Mouse (Mus musculus): ENCODE results near the gene Adam10. TPM values are rescaled to one million over a fixed set of nuclear protein-coding genes. Genes with fewer than 3 reads are reported as not detected.

The Adam10 gene
- polyA plus RNA-seq, 1 experiment from 2014 or later = 106 TPM

DNA sequence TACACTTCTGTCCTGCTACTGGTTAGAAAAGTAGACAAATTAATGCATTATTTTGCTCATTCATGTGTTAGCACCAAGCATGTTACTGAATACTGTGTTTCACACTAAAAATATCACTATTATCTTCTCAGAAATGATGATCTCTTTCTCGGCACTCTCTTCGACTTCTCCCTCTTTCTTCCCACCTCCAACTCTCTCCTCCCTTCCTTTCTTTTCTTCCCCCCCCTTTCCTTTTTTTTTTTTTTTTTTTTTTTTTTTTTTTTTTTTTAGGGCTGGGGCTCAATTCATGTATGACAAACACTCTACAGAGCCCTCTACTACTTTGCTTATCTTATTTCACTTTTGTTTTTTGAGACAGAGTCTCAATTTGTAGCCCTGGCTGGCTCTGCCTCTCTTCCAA lies 20.5 kb upstream of the Adam10 start:
- H3K4me1 ChIP-seq = peaks cover 15% of the 10 kb centered on the region
- H3K27ac ChIP-seq = no peak overlapping the region
- no peaks in the 10 kb centered on the region for H3K36me3 ChIP-seq
- ATAC-seq (ENCODE audit: low FRiP score, low read depth) = no peak
- no peak overlapping the region for H3K4me2 ChIP-seq (replicated peaks)
- H3K27me3 ChIP-seq (replicated peaks) = no peaks in the 10 kb centered on the region
- H3K9me3 ChIP-seq = no peaks in the 10 kb centered on the region
- 59% methylated on average over 2 of the region's 2 CpGs for WGBS
- H3K9ac ChIP-seq = no peak overlapping the region
- no peak overlapping the region for H3K4me3 ChIP-seq

GRCm38 (mm10) chr9:70664847-70665246 lies 13.9 kb upstream of the Adam10 start:
- WGBS = 80% methylated on average over 4 of the region's 4 CpGs
- no peak overlapping the region for H3K4me2 ChIP-seq (replicated peaks)
- no peaks in the 10 kb centered on the region for H3K36me3 ChIP-seq
- ATAC-seq (ENCODE audit: low FRiP score, low read depth) = no peak
- no peaks in the 10 kb centered on the region for H3K27me3 ChIP-seq (replicated peaks)
- no peak overlapping the region for H3K27ac ChIP-seq
- H3K4me1 ChIP-seq = no peaks in the 10 kb centered on the region
- H3K4me3 ChIP-seq = no peak overlapping the region
- H3K9ac ChIP-seq = no peak overlapping the region
- H3K9me3 ChIP-seq = 0 out of 2 replicates have a peak, but pooled peaks cover 3% of the 10 kb centered on the region

DNA sequence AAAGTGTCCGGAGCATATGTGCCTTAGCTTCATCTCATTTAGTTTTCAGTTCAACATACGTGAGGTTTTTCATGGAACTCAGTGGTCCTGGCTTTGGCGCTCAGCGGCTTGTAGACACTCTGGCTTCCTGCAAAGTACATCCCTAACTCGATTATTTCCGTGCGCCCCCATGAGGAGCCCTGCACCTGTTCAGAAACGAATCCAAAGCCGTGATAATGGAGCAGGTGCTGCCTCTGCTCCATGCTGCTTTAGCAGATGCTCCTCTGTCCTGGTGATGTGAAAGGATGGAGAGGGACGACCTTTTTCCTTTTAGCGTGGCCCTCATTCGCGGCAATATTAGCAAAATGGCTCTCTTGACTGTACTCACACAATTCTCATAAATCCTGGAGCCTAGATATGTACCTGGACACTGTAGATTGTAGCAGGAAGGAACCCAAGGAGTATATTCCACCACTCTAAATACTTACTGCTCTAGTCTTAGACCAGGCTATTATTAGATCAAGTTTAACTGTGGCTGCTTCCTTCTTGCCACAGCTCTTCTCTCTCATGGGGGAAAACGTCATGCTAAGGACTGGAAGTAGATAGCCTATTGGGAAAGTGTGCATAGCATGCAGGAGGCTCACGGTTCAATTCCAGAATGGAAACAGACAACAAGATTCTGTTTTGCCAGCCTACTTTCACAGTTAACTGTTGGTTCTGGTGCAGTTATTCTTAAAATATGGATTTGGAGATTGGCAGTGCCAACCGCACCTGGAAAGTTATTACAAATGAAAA lies 13.2 kb upstream of the Adam10 start:
- WGBS = 73% methylated on average over 16 of the region's 16 CpGs
- Histone ChIP-seq H3K36me3 (no peaks in the 10 kb centered on the region), H3K27me3 (replicated peaks) (no peaks in the 10 kb centered on the region), H3K27ac (no peak overlapping the region), H3K4me2 (replicated peaks) (no peak overlapping the region), H3K9ac (no peak overlapping the region), H3K4me3 (no peak overlapping the region), H3K4me1 (no peaks in the 10 kb centered on the region), H3K9me3 (0 out of 2 replicates have a peak, but pooled peaks cover 3% of the 10 kb centered on the region)
- no peak for ATAC-seq (ENCODE audit: low FRiP score, low read depth)

DNA sequence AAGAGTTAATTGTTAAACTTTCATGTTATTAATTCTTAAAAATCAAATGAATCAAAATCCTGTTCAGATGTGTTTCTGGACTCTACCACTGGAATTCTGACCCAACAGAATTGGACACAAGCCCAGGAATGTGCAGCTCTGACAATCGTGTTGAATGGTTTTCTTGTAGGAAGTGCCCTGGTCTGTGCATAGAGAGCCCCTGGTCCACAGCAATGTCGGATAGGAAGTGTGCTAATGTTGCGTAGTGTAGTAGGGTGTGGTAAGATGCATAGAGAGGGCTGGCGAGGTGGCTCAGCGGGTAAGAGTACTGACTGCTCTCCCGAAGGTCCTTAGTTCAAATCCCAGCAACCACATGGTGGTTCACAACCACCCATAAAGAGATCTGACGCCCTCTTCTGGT lies 12.0 kb upstream of the Adam10 start:
- Histone ChIP-seq H3K4me2 (replicated peaks) (no peak overlapping the region), H3K36me3 (no peaks in the 10 kb centered on the region), H3K9me3 (0 out of 2 replicates have a peak, but pooled peaks cover 3% of the 10 kb centered on the region), H3K4me3 (no peak overlapping the region), H3K4me1 (no peaks in the 10 kb centered on the region), H3K27ac (no peak overlapping the region), H3K9ac (no peak overlapping the region), H3K27me3 (replicated peaks) (no peaks in the 10 kb centered on the region)
- ATAC-seq (ENCODE audit: low FRiP score, low read depth) = no peak
- WGBS = 74% methylated on average over 7 of the region's 7 CpGs

DNA sequence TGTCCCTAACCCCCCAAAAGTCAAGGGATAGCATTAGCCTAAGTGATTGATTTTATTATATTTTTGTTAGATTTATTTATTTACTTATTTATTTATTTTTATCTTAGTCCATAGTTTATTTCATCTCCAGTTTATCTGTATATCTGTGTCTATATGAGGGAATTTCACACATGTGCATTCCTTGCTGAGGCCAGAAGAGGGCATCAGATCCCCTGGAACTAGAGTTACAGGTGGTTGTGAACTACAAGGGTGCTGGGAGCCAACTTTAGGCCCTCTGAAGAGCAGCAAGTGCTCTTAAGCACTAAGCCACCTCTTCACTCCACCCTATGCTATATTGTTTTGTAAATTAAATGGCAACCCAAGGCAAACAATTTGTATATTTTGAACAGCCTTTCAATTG lies 10.7 kb upstream of the Adam10 start:
- Histone ChIP-seq H3K4me1 (no peaks in the 10 kb centered on the region), H3K27ac (no peak overlapping the region), H3K4me2 (replicated peaks) (no peak overlapping the region), H3K4me3 (no peak overlapping the region), H3K9ac (no peak overlapping the region), H3K36me3 (no peaks in the 10 kb centered on the region), H3K27me3 (replicated peaks) (no peaks in the 10 kb centered on the region), H3K9me3 (0 out of 2 replicates have a peak, but pooled peaks cover 3% of the 10 kb centered on the region)
- no peak for ATAC-seq (ENCODE audit: low FRiP score, low read depth)

- Histone ChIP-seq H3K4me3 (no peak overlapping the region), H3K9me3 (0 out of 2 replicates have a peak, but pooled peaks cover 3% of the 10 kb centered on the region), H3K4me1 (no peaks in the 10 kb centered on the region), H3K4me2 (replicated peaks) (no peak overlapping the region), H3K9ac (no peak overlapping the region), H3K36me3 (no peaks in the 10 kb centered on the region), H3K27me3 (replicated peaks) (no peaks in the 10 kb centered on the region), H3K27ac (no peak overlapping the region)
- no peak for ATAC-seq (ENCODE audit: low FRiP score, low read depth)
- 70% methylated on average over 2 of the region's 2 CpGs for WGBS
Measured at GRCm38 (mm10) chr9:70669197-70669596, 9.6 kb upstream of the Adam10 start.

DNA sequence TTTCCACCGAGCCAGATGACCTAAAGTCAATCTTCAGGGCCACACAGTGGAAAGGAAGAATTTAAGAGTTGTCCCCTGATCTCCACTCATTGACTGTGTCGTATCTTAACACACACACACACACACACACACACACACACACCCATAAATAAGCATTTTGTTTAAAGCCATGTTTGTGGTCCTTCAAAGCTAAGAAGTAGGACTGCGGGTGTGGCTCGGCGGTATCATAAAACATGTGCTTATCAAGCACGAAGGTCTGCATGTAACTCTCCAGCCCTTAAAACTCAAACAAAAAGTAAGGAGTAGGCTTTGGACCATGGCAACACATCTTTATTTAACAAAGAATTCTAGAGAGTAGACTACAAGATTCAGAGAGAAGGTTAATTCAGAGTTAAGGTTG lies 8.4 kb upstream of the Adam10 start:
- Histone ChIP-seq H3K27ac (no peak overlapping the region), H3K36me3 (no peaks in the 10 kb centered on the region), H3K4me2 (replicated peaks) (no peak overlapping the region), H3K4me3 (no peak overlapping the region), H3K9ac (no peak overlapping the region), H3K9me3 (0 out of 2 replicates have a peak, but pooled peaks cover 3% of the 10 kb centered on the region), H3K4me1 (no peaks in the 10 kb centered on the region), H3K27me3 (replicated peaks) (no peaks in the 10 kb centered on the region)
- WGBS = 88% methylated on average over 6 of the region's 6 CpGs
- ATAC-seq (ENCODE audit: low FRiP score, low read depth) = no peak

- 0 out of 2 replicates have a peak, but pooled peaks cover 3% of the 10 kb centered on the region for H3K9me3 ChIP-seq
- WGBS = 80% methylated on average over 6 of the region's 6 CpGs
Measured at GRCm38 (mm10) chr9:70671278-70671677, 7.5 kb upstream of the Adam10 start.

DNA sequence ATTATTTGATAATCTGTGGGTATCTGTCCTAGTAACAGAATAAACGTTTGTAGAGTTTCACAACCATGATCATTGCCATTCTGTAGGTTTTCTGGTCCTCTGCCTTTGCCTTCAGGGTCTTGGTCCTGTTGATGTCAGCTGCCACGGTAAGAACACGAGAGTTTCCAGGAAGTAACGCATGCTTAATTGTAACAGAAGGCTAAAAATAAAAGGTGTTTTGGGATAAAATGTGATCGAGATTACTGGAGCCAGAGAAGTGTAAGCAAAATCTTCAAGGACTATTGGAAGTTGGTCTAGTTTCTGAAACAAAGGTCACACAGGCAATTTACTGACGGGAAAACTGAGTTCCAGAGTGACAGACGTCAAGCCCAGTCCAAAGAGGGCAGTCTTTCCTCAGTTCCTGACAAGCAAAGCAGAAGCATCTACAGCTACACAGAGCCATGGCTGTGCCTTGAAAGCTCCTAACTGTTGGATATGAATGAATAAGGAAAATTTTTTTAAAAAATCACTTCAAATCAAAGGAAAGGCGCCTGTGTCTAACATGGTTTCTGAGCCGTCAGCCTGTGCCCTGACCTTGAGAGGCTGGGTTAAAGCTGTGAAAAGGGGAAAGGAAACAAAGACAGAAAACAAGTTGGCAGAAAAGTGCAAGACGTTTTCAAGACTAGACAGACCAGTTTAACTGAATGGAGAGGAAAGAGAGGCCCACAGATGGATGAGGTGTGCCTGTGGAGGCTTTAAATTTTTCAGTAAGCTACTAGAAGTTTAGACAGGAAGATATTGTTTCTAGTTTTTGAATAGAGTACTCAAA lies 6.8 kb upstream of the Adam10 start:
- H3K9me3 ChIP-seq = 0 out of 2 replicates have a peak, but pooled peaks cover 3% of the 10 kb centered on the region
- H3K36me3 ChIP-seq = no peaks in the 10 kb centered on the region
- ATAC-seq (ENCODE audit: low FRiP score, low read depth) = no peak
- H3K9ac ChIP-seq = no peak overlapping the region
- no peaks in the 10 kb centered on the region for H3K27me3 ChIP-seq (replicated peaks)
- 65% methylated on average over 10 of the region's 10 CpGs for WGBS
- no peak overlapping the region for H3K4me2 ChIP-seq (replicated peaks)
- H3K4me1 ChIP-seq = no peaks in the 10 kb centered on the region
- no peak overlapping the region for H3K27ac ChIP-seq
- H3K4me3 ChIP-seq = no peak overlapping the region

More at GRCm38 (mm10) chr9:70671278-70671677, 7.5 kb upstream of the Adam10 start:
- no peak overlapping the region for H3K27ac ChIP-seq
- H3K27me3 ChIP-seq (replicated peaks) = no peaks in the 10 kb centered on the region
- H3K4me2 ChIP-seq (replicated peaks) = no peak overlapping the region
- ATAC-seq (ENCODE audit: low FRiP score, low read depth) = no peak
- H3K36me3 ChIP-seq = no peaks in the 10 kb centered on the region
- H3K9ac ChIP-seq = no peak overlapping the region
- no peaks in the 10 kb centered on the region for H3K4me1 ChIP-seq
- H3K4me3 ChIP-seq = no peak overlapping the region

- Histone ChIP-seq H3K4me3 (no peak overlapping the region), H3K27ac (no peak overlapping the region), H3K9ac (no peak overlapping the region), H3K9me3 (no peaks in the 10 kb centered on the region), H3K4me1 (no peaks in the 10 kb centered on the region), H3K4me2 (replicated peaks) (no peak overlapping the region), H3K27me3 (replicated peaks) (no peaks in the 10 kb centered on the region), H3K36me3 (no peaks in the 10 kb centered on the region)
- WGBS = 89% methylated on average over 4 of the region's 4 CpGs
- no peak for ATAC-seq (ENCODE audit: low FRiP score, low read depth)
Measured at GRCm38 (mm10) chr9:70673656-70674055, 5.1 kb upstream of the Adam10 start.

DNA sequence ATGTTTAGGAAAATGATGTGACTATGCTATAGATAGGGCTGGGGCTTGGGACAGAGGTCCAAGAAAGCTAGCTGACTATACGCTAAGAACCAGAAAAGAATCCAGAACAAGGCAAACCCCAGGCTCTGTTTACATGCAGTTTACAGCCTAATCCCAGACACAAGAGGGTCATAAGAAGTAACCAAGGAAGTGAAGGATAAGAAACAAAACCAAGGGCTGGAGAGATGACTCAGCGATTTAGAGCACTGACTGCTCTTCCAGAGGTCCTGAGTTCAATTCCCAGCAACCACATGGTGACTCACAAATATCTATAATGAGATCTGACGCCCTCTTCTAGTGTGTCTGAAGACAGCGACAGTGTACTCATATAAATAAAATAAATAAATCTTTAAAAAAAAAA lies 3.7 kb upstream of the Adam10 start:
- Histone ChIP-seq H3K9me3 (no peaks in the 10 kb centered on the region), H3K4me3 (no peak overlapping the region), H3K27me3 (replicated peaks) (no peaks in the 10 kb centered on the region), H3K36me3 (no peaks in the 10 kb centered on the region), H3K9ac (no peak overlapping the region), H3K27ac (no peak overlapping the region), H3K4me1 (0 out of 2 replicates have a peak, but pooled peaks cover 2% of the 10 kb centered on the region), H3K4me2 (replicated peaks) (no peak overlapping the region)
- no peak for ATAC-seq (ENCODE audit: low FRiP score, low read depth)
- WGBS = 82% methylated on average over 4 of the region's 4 CpGs

DNA sequence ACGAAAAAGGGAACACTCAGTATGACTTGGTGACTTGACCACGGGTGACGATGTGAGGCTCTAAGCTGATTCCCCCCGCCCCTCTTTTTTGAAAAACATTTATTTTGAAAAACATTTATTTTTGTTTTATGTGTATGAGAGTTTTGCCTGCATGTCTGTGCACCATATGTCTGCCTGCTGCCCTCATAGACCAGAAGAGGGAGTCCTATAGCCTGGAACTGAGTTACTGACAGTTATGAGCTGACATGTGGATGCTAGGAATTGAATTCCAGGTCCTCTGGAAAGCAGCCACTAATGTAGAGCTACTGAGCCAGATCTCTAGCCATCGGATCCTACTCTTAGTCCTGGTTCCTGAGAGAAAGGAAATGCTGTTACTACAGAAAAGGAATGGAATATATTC lies 2.8 kb upstream of the Adam10 start:
- Histone ChIP-seq H3K9ac (no peak overlapping the region), H3K4me3 (no peak overlapping the region), H3K9me3 (no peaks in the 10 kb centered on the region), H3K27me3 (replicated peaks) (no peaks in the 10 kb centered on the region), H3K36me3 (no peaks in the 10 kb centered on the region), H3K4me1 (0 out of 2 replicates have a peak, but pooled peaks cover 3% of the 10 kb centered on the region), H3K4me2 (replicated peaks) (no peak overlapping the region), H3K27ac (no peak overlapping the region)
- no peak for ATAC-seq (ENCODE audit: low FRiP score, low read depth)
- 88% methylated on average over 5 of the region's 5 CpGs for WGBS
